Mouse (Mus musculus): ENCODE data around the gene 2310030G06Rik. TPM values are rescaled to one million over a fixed set of nuclear protein-coding genes. Genes with fewer than 3 reads are reported as not detected.

The 2310030G06Rik gene
- polyA plus RNA-seq, 1 experiment from 2014 or later = 1.4 TPM

DNA sequence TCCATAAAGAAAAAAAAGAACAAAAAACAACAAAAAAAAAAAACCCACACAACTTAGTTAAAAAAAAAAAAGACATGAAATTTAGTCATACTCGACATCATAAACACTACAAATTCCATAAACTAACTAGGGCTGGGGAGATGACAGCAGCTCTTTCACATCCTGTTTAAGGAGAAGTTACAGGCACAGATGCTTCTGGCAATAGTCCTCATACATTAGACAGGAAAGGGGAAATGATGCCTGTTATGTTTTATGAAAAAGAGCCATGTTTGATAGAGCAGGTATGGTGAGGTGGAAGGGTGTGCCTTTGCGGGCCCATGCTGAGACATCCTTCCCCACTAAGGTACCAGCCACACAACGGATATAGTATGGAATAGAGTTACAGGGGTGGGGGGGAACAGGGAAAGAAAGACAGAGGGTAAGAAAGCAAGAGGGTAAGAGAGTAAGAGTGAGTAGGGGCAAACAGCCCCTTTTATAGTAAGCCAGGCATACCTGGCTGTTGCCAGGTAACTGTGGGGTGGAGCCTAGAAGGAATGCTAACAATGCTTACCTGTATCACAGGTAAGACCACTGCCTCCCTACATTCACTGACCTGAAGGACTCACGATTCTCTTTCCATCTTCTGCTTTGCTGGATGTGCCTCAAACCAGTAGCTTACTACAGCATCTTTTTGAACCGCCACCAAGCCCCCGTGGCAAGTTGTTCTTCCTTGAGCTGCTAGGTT lies 15.3 kb upstream of the 2310030G06Rik start:
- H3K27me3 ChIP-seq (ENCODE audit: low read depth, poor library complexity, severe bottlenecking) = no peaks in the 10 kb centered on the region
- H3K4me3 ChIP-seq = no peak overlapping the region
- no peak for DNase-seq (ENCODE audit: low spot score)
- H3K36me3 ChIP-seq = no peaks in the 10 kb centered on the region
- 72% methylated on average over 6 of the region's 6 CpGs for WGBS
- H3K27ac ChIP-seq (replicated peaks) = no peak overlapping the region
- no peaks in the 10 kb centered on the region for H3K4me1 ChIP-seq
- no peaks in the 10 kb centered on the region for H3K9me3 ChIP-seq (replicated peaks)

DNA sequence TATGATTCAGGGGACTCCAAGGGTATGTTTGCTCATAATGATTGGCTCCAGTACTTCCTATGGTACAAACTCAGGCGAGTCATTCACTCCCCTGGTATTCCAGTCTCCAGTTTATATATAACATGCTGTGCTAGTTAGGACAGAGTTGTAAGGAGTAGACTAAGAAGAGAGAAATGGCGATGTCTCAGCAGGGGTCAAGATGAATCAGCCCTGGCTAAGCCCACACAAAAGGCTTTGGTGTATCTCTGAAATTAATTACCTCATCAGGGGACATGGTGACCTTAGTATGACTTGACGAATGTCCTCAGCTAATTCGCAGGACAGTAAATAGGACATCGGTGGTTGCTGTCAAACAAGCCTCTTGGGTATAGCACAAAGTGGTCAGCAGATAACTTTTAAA lies 10.4 kb upstream of the 2310030G06Rik start:
- DNase-seq (ENCODE audit: low spot score) = no peak
- Histone ChIP-seq H3K4me3 (no peak overlapping the region), H3K27me3 (ENCODE audit: low read depth, poor library complexity, severe bottlenecking) (peaks cover 11% of the 10 kb centered on the region), H3K9me3 (replicated peaks) (no peaks in the 10 kb centered on the region), H3K36me3 (no peaks in the 10 kb centered on the region), H3K4me1 (peaks cover 9% of the 10 kb centered on the region; the same call in 1 of the 2 replicates), H3K27ac (replicated peaks) (no peak overlapping the region)
- WGBS = 67% methylated on average over 5 of the region's 5 CpGs

DNA sequence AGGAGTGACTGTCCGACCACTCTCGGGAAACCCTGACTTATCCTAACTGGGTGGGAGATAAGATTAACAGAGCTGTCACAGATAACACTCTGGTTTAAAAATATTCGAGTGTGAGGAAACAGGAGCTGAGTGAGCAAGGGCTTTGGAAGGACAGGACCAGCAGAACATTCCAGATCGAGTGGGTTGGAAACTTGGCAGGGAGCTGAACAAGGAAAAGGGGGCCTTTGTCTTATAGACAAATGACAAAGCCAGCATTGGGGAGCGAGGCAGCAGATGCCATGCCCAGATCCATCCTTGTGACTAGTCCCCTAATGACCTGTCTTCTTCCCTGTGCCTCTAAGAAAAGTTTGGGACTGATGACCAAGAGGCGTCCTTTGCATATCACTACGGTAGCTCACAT lies 7.6 kb upstream of the 2310030G06Rik start:
- DNase-seq (ENCODE audit: low spot score) = no peak
- no peak overlapping the region for H3K27ac ChIP-seq (replicated peaks)
- 80% methylated on average over 7 of the region's 7 CpGs for WGBS
- H3K4me3 ChIP-seq = no peak overlapping the region
- no peaks in the 10 kb centered on the region for H3K9me3 ChIP-seq (replicated peaks)
- peaks cover 9% of the 10 kb centered on the region; the same call in 1 of the 2 replicates for H3K4me1 ChIP-seq
- peaks cover 16% of the 10 kb centered on the region for H3K27me3 ChIP-seq (ENCODE audit: low read depth, poor library complexity, severe bottlenecking)
- no peaks in the 10 kb centered on the region for H3K36me3 ChIP-seq

DNA sequence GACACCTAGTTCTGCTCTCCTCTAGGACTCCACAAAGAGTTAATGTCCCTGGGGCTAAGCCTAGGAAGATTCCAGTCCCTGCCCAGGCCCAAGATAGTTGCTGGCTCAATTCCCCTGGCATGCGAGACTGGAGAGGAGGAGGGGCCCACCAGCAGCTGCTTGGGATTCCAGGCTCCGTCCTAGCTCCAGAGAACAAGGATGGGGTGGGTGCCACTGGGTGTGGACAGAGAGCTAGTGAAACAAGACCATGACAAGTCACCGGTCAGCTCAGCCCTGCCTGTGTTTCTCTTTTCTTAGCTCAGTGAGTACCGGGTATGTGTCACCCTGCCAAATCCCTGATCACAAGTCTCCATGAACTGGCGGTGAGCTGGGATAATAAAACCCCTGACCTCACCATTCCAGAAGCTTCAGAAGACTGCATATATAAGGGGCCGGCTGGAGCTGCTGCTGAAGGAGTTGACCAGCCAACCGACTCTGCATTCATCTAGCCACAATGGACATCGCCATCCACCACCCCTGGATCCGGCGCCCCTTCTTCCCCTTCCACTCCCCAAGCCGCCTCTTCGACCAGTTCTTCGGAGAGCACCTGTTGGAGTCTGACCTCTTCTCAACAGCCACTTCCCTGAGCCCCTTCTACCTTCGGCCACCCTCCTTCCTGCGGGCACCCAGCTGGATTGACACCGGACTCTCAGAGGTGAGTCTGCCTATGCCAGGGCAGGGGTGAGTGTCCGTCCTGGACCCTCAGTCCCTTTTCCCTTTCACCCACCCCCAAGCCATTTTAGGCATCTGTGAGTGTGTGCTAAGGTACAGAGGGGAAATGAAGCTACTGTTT lies 6.7 kb upstream of the 2310030G06Rik start:
- no peak for DNase-seq (ENCODE audit: low spot score)
- 75% methylated on average over 17 of the region's 17 CpGs for WGBS
- H3K4me1 ChIP-seq = peaks cover 9% of the 10 kb centered on the region; the same call in 1 of the 2 replicates
- H3K9me3 ChIP-seq (replicated peaks) = no peaks in the 10 kb centered on the region
- peaks cover 17% of the 10 kb centered on the region for H3K27me3 ChIP-seq (ENCODE audit: low read depth, poor library complexity, severe bottlenecking)
- H3K36me3 ChIP-seq = no peaks in the 10 kb centered on the region
- H3K27ac ChIP-seq (replicated peaks) = no peak overlapping the region
- H3K4me3 ChIP-seq = no peak overlapping the region

- H3K4me3 ChIP-seq = no peak within 1 kb of the TSS
- 0 out of 2 replicates have a peak within 1 kb of the TSS, but pooled peaks have one; percentile 24 for H3K27ac ChIP-seq (replicated peaks)
- DNase-seq (ENCODE audit: low spot score) = no peak
- no peaks in the 10 kb centered on the region for H3K9me3 ChIP-seq (replicated peaks)
- H3K36me3 ChIP-seq = no peaks in the 10 kb centered on the region
- peaks cover 26% of the 10 kb centered on the region for H3K27me3 ChIP-seq (ENCODE audit: low read depth, poor library complexity, severe bottlenecking)
- peaks cover 9% of the 10 kb centered on the region; the same call in 1 of the 2 replicates for H3K4me1 ChIP-seq
- 70% methylated on average over 14 of the region's 14 CpGs for WGBS
Measured at GRCm38 (mm10) chr9:50752054-50752602, 5.8 kb upstream of the 2310030G06Rik start, which contains the start of gene Hspb2. Gene Hspb2, minus strand, starts transcription at chr9:50752354.

DNA sequence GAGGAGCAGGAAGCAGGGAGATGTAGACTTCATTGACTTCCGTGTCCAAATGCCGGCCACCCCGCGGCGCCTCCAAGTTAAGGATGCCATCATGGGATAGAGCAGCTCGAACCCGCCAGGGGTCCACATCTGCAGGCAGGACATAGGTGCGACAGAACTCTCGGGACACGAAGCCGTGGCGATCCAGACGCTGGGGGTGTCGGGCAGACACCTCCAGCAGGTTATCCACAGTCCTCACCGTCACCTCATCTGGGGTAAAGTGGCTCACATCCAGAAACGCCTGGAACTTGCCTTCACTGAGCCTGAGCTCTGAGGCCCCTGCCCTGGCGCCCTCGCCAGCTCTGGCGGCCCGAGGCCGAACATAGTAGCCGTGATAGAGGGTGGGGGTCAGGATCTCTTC lies 5.0 kb upstream of the 2310030G06Rik start, which contains the start of gene Cryab:
Gene Cryab, plus strand, starts transcription at position 3 of the 400 bp plus-strand sequence.
- no peaks in the 10 kb centered on the region for H3K9me3 ChIP-seq (replicated peaks)
- peaks cover 34% of the 10 kb centered on the region for H3K27me3 ChIP-seq (ENCODE audit: low read depth, poor library complexity, severe bottlenecking)
- peaks cover 13% of the 10 kb centered on the region for H3K4me1 ChIP-seq
- WGBS = 75% methylated on average over 22 of the region's 22 CpGs
- no peak for DNase-seq (ENCODE audit: low spot score)
- 0 out of 2 replicates have a peak within 1 kb of the TSS, but pooled peaks have one; percentile 24 for H3K27ac ChIP-seq (replicated peaks)
- no peaks in the 10 kb centered on the region for H3K36me3 ChIP-seq
- H3K4me3 ChIP-seq = no peak within 1 kb of the TSS

DNA sequence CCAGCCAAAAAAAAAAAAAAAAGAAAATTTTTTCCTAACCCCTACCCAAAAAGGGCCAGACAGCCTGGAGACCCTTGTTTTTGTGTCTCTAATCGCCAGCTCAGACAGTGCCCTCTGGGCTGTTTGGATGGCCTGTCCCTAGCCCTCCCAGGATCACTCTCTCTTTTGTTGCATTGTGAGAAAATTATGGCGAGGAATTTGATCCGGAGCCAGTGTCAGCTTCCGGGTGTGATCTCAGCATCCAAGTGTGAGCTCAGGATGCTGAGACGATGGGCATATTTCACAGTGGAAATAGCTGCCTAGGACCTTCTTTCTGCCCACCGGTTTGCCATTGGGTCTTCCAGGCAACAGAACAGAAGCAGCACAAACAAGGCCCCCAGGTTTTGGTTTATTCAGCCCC lies 4.4 kb upstream of the 2310030G06Rik start:
- 76% methylated on average over 6 of the region's 6 CpGs for WGBS
- peaks cover 40% of the 10 kb centered on the region for H3K27me3 ChIP-seq (ENCODE audit: low read depth, poor library complexity, severe bottlenecking)
- no peak overlapping the region for H3K4me3 ChIP-seq

GRCm38 (mm10) chr9:50745806-50746205 lies 530 bp downstream of the 2310030G06Rik start:
- peaks cover 10% of the 10 kb centered on the region for H3K4me1 ChIP-seq
- peaks cover 35% of the 10 kb centered on the region for H3K27me3 ChIP-seq (ENCODE audit: low read depth, poor library complexity, severe bottlenecking)
- H3K36me3 ChIP-seq = no peaks in the 10 kb centered on the region
- H3K9me3 ChIP-seq (replicated peaks) = no peaks in the 10 kb centered on the region
- DNase-seq (ENCODE audit: low spot score) = no peak
- H3K27ac ChIP-seq (replicated peaks) = peak overlapping the region; percentile 61; the same call in 1 of the 2 replicates
- peak overlapping the region; percentile 54 for H3K4me3 ChIP-seq
- 12% methylated on average over 7 of the region's 7 CpGs for WGBS

More for the DNA sequence above, 4.4 kb upstream of the 2310030G06Rik start:
- H3K9me3 ChIP-seq (replicated peaks) = no peaks in the 10 kb centered on the region
- H3K27ac ChIP-seq (replicated peaks) = no peak overlapping the region
- H3K4me1 ChIP-seq = peaks cover 19% of the 10 kb centered on the region
- DNase-seq (ENCODE audit: low spot score) = no peak
- no peaks in the 10 kb centered on the region for H3K36me3 ChIP-seq

DNA sequence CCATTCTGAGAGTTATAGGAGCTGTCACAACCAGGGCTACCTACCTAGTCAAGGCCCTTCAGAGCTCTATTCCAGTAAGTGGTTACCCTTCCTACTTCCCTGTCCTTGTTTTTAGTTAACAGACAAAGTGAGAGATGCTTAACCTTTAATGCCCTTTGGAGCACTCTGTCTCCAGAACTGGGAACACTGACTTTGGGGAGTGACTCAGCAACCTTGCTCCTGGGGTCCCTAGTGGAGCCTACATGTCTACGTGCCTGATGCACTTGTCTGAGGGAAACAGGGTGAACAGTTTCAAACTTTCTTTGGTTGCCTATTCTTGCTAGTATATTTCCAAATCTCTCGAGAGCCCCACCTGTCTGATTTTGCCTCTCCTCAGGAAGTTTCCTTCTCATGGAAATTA lies 3.6 kb downstream of the 2310030G06Rik start:
- 73% methylated on average over 2 of the region's 2 CpGs for WGBS
- H3K4me3 ChIP-seq = no peak overlapping the region
- DNase-seq (ENCODE audit: low spot score) = no peak
- peaks cover 41% of the 10 kb centered on the region for H3K27me3 ChIP-seq (ENCODE audit: low read depth, poor library complexity, severe bottlenecking)
- H3K36me3 ChIP-seq = no peaks in the 10 kb centered on the region
- no peak overlapping the region for H3K27ac ChIP-seq (replicated peaks)
- H3K4me1 ChIP-seq = peaks cover 23% of the 10 kb centered on the region
- no peaks in the 10 kb centered on the region for H3K9me3 ChIP-seq (replicated peaks)

DNA sequence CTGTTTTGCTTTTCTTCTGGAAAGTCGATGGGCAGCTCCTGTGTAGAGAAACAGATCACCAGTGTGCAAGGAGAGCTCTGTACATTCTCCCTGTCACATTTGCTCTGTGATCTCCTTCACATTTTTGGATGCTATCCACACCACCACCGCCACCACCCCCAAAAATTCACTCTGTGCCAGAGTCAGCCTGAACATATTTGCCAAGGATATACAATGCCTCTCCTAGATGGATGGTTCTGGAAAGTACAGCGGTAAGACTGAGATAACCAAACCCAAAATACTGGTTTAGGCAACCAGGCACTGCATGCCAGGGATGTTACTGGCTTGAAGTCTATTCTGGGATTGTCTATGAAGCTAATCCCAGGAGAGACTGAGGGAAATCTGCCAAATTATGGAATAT lies 4.1 kb downstream of the 2310030G06Rik start:
- Histone ChIP-seq H3K4me1 (peaks cover 23% of the 10 kb centered on the region), H3K36me3 (no peaks in the 10 kb centered on the region), H3K27ac (replicated peaks) (no peak overlapping the region), H3K27me3 (ENCODE audit: low read depth, poor library complexity, severe bottlenecking) (peaks cover 40% of the 10 kb centered on the region), H3K9me3 (replicated peaks) (no peaks in the 10 kb centered on the region), H3K4me3 (no peak overlapping the region)
- DNase-seq (ENCODE audit: low spot score) = no peak
- WGBS = 86% methylated on average over 3 of the region's 3 CpGs

- WGBS = 87% methylated on average over 14 of the region's 14 CpGs
- no peak for DNase-seq (ENCODE audit: low spot score)
- H3K27me3 ChIP-seq (ENCODE audit: low read depth, poor library complexity, severe bottlenecking) = peaks cover 29% of the 10 kb centered on the region
- no peaks in the 10 kb centered on the region for H3K9me3 ChIP-seq (replicated peaks)
- no peak overlapping the region for H3K27ac ChIP-seq (replicated peaks)
- no peak overlapping the region for H3K4me3 ChIP-seq
- no peaks in the 10 kb centered on the region for H3K36me3 ChIP-seq
- peaks cover 18% of the 10 kb centered on the region for H3K4me1 ChIP-seq
Measured at GRCm38 (mm10) chr9:50740867-50741784, 5.2 kb downstream of the 2310030G06Rik start.
